Mouse (Mus musculus) neural tube, embryonic 15.5 days (tissue): ENCODE measurements around the gene C9orf72. TPM values are rescaled to one million over a fixed set of nuclear protein-coding genes. Genes with fewer than 3 reads are reported as not detected.

Source experiments
- ATAC-seq: fragments of 200-750 bp; cut with Nextera tagmentation; 2 replicates; pipeline ENCODE4 v1.8.0; 2017; ENCODE audit warnings: mild to moderate bottlenecking, moderate TSS enrichment, moderate library complexity; ENCODE audit not compliant: low FRiP score
- H3K27ac ChIP-seq: fragments of 300-500 bp; sonication (generic); replicated peaks from 2 replicates; pipeline ENCODE4 v1.5.1; 2015; ENCODE audit warnings: mild to moderate bottlenecking, inconsistent platforms
- H3K27me3 ChIP-seq: fragments of 300-500 bp; sonication (generic); replicated peaks from 2 replicates; pipeline ENCODE4 v1.6.1; 2015; ENCODE audit warnings: inconsistent platforms
- H3K36me3 ChIP-seq: fragments of 300-500 bp; sonication (generic); 2 replicates; pipeline ENCODE4 v1.6.1; 2015; ENCODE audit warnings: inconsistent platforms
- H3K4me1 ChIP-seq: fragments of 300-500 bp; sonication (generic); 2 replicates; pipeline ENCODE4 v1.6.1; 2015; ENCODE audit warnings: inconsistent platforms
- H3K4me2 ChIP-seq: fragments of 300-500 bp; sonication (generic); 2 replicates; pipeline ENCODE4 v1.6.1; 2015; ENCODE audit warnings: inconsistent platforms, mild to moderate bottlenecking, moderate library complexity
- H3K4me3 ChIP-seq: fragments of 300-500 bp; sonication (generic); replicated peaks from 2 replicates; pipeline ENCODE4 v1.5.1; 2015; ENCODE audit warnings: mild to moderate bottlenecking, inconsistent platforms
- H3K9ac ChIP-seq: fragments of 300-500 bp; sonication (generic); replicated peaks from 2 replicates; pipeline ENCODE4 v1.6.1; 2015; ENCODE audit warnings: mild to moderate bottlenecking, inconsistent platforms
- H3K9me3 ChIP-seq: fragments of 300-500 bp; sonication (generic); replicated peaks from 2 replicates; pipeline ENCODE4 v1.6.1; 2016; ENCODE audit warnings: inconsistent platforms
- WGBS: fragments of 180-500 bp; shearing (Covaris S2); methylation state at CpG from one replicate; pipeline ENCODE4 v1.1.7; 2015; ENCODE audit warnings: mixed read lengths; 5-methylcytosine and 5-hydroxymethylcytosine counted together
- polyA plus RNA-seq: library from polyadenylated mRNA; unstranded; fragments of >200 nt; fragmentation: Nextera tagmentation; extraction: Ambion mirVana; gene quantifications from 2 replicates; pipeline ENCODE4 v1.2.1, GENCODE M21; 2015

The C9orf72 gene
- polyA plus RNA-seq, 1 experiment from 2014 or later: 44.5 TPM

GRCm38 (mm10) chr4:35173551-35173950 is 52.4 kb downstream of the C9orf72 start:
- Histone ChIP-seq H3K9me3 (no peaks in the 10 kb centered on the region), H3K27ac (no peak overlapping the region), H3K9ac (no peak overlapping the region), H3K4me2 (no peak overlapping the region), H3K27me3 (no peaks in the 10 kb centered on the region), H3K36me3 (no peaks in the 10 kb centered on the region), H3K4me3 (no peak overlapping the region), H3K4me1 (0 out of 2 replicates have a peak, but pooled peaks cover 3% of the 10 kb centered on the region)
- no peak for ATAC-seq
- 86% methylated on average over 1 of the region's 1 CpGs for WGBS

GRCm38 (mm10) chr4:35172471-35172870 is 53.5 kb downstream of the C9orf72 start:
- ATAC-seq: no peak
- H3K36me3 ChIP-seq: no peaks in the 10 kb centered on the region
- no peaks in the 10 kb centered on the region for H3K9me3 ChIP-seq
- no peak overlapping the region for H3K27ac ChIP-seq
- WGBS: 91% methylated on average over 2 of the region's 2 CpGs
- no peak overlapping the region for H3K9ac ChIP-seq
- 0 out of 2 replicates have a peak, but pooled peaks cover 3% of the 10 kb centered on the region for H3K4me1 ChIP-seq
- no peak overlapping the region for H3K4me3 ChIP-seq
- no peak overlapping the region for H3K4me2 ChIP-seq
- H3K27me3 ChIP-seq: no peaks in the 10 kb centered on the region

GRCm38 (mm10) chr4:35169571-35170125 is 56.3 kb downstream of the C9orf72 start:
- ATAC-seq: no peak
- H3K27me3 ChIP-seq: no peaks in the 10 kb centered on the region
- H3K36me3 ChIP-seq: no peaks in the 10 kb centered on the region
- no peak overlapping the region for H3K4me2 ChIP-seq
- H3K9me3 ChIP-seq: no peaks in the 10 kb centered on the region
- no peak overlapping the region for H3K4me3 ChIP-seq
- WGBS: 70% methylated on average over 13 of the region's 13 CpGs
- no peak overlapping the region for H3K9ac ChIP-seq
- H3K4me1 ChIP-seq: 0 out of 2 replicates have a peak, but pooled peaks cover 3% of the 10 kb centered on the region
- H3K27ac ChIP-seq: no peak overlapping the region

GRCm38 (mm10) chr4:35167855-35168254 is 58.1 kb downstream of the C9orf72 start:
- H3K4me2 ChIP-seq: no peak overlapping the region
- no peaks in the 10 kb centered on the region for H3K36me3 ChIP-seq
- no peak overlapping the region for H3K4me3 ChIP-seq
- no peaks in the 10 kb centered on the region for H3K9me3 ChIP-seq
- 70% methylated on average over 5 of the region's 5 CpGs for WGBS
- no peaks in the 10 kb centered on the region for H3K27me3 ChIP-seq
- no peak overlapping the region for H3K27ac ChIP-seq
- H3K4me1 ChIP-seq: 0 out of 2 replicates have a peak, but pooled peaks cover 3% of the 10 kb centered on the region
- ATAC-seq: no peak
- H3K9ac ChIP-seq: no peak overlapping the region

- Histone ChIP-seq H3K4me1 (0 out of 2 replicates have a peak, but pooled peaks cover 3% of the 10 kb centered on the region), H3K9ac (no peak overlapping the region), H3K27ac (no peak overlapping the region), H3K36me3 (no peaks in the 10 kb centered on the region), H3K27me3 (no peaks in the 10 kb centered on the region), H3K4me3 (no peak overlapping the region), H3K9me3 (no peaks in the 10 kb centered on the region), H3K4me2 (no peak overlapping the region)
- ATAC-seq: no peak
- WGBS: 84% methylated on average over 3 of the region's 3 CpGs
These were observed 60.0 kb downstream of the C9orf72 start for GRCm38 (mm10) chr4:35165947-35166346.

- no peak overlapping the region for H3K27ac ChIP-seq
- WGBS: 87% methylated on average over 2 of the region's 2 CpGs
- no peak overlapping the region for H3K4me3 ChIP-seq
- no peak overlapping the region for H3K9ac ChIP-seq
- H3K36me3 ChIP-seq: no peaks in the 10 kb centered on the region
- ATAC-seq: no peak
- no peaks in the 10 kb centered on the region for H3K27me3 ChIP-seq
- H3K9me3 ChIP-seq: no peaks in the 10 kb centered on the region
- H3K4me1 ChIP-seq: 0 out of 2 replicates have a peak, but pooled peaks cover 3% of the 10 kb centered on the region
- no peak overlapping the region for H3K4me2 ChIP-seq
These were observed 60.7 kb downstream of the C9orf72 start for GRCm38 (mm10) chr4:35165275-35165674.

- Histone ChIP-seq H3K9me3 (no peaks in the 10 kb centered on the region), H3K4me1 (peaks cover 18% of the 10 kb centered on the region), H3K36me3 (no peaks in the 10 kb centered on the region), H3K9ac (no peak overlapping the region), H3K27me3 (peaks cover 6% of the 10 kb centered on the region; the same call in 1 of the 2 replicates), H3K4me3 (0 out of 2 replicates have a peak overlapping the region, but pooled peaks have one; percentile 51), H3K27ac (no peak overlapping the region), H3K4me2 (peak overlapping the region; percentile 97)
- WGBS: 72% methylated on average over 11 of the region's 11 CpGs
- no peak for ATAC-seq
These were observed 68.2 kb downstream of the C9orf72 start for GRCm38 (mm10) chr4:35157815-35158214.

GRCm38 (mm10) chr4:35156751-35157611 is 69.0 kb downstream of the C9orf72 start, which contains the start of gene Mob3b:
Gene Mob3b, minus strand, starts transcription at chr4:35157484.
- Histone ChIP-seq H3K27ac (peak within 1 kb of the TSS; percentile 49), H3K4me2 (peak within 1 kb of the TSS; percentile 97), H3K9me3 (no peaks in the 10 kb centered on the region), H3K9ac (peak within 1 kb of the TSS; percentile 54), H3K4me1 (peaks cover 18% of the 10 kb centered on the region), H3K36me3 (no peaks in the 10 kb centered on the region), H3K27me3 (peaks cover 6% of the 10 kb centered on the region; the same call in 1 of the 2 replicates), H3K4me3 (peak within 1 kb of the TSS; percentile 51)
- ATAC-seq: peak; percentile 89
- WGBS: under 1% methylated on average over 50 of the region's 50 CpGs

- Histone ChIP-seq H3K27me3 (peaks cover 6% of the 10 kb centered on the region; the same call in 1 of the 2 replicates), H3K4me1 (peaks cover 18% of the 10 kb centered on the region), H3K9ac (peak overlapping the region; percentile 54), H3K4me3 (peak overlapping the region; percentile 51), H3K9me3 (no peaks in the 10 kb centered on the region), H3K27ac (0 out of 2 replicates have a peak overlapping the region, but pooled peaks have one; percentile 41), H3K4me2 (peak overlapping the region; percentile 97), H3K36me3 (no peaks in the 10 kb centered on the region)
- under 1% methylated on average over 26 of the region's 26 CpGs for WGBS
- ATAC-seq: peak; percentile 55; the same call in 1 of the 2 replicates
These were observed 69.8 kb downstream of the C9orf72 start for GRCm38 (mm10) chr4:35156149-35156611.

GRCm38 (mm10) chr4:35155132-35155922 is 70.6 kb downstream of the C9orf72 start:
- H3K4me2 ChIP-seq: peak overlapping the region; percentile 97
- no peak overlapping the region for H3K27ac ChIP-seq
- H3K4me1 ChIP-seq: peaks cover 18% of the 10 kb centered on the region
- no peaks in the 10 kb centered on the region for H3K9me3 ChIP-seq
- WGBS: 26% methylated on average over 20 of the region's 20 CpGs
- H3K4me3 ChIP-seq: peak overlapping the region; percentile 51
- peaks cover 6% of the 10 kb centered on the region; the same call in 1 of the 2 replicates for H3K27me3 ChIP-seq
- no peak for ATAC-seq
- no peaks in the 10 kb centered on the region for H3K36me3 ChIP-seq
- H3K9ac ChIP-seq: peak overlapping the region; percentile 54; the same call in 1 of the 2 replicates

- peaks cover 6% of the 10 kb centered on the region; the same call in 1 of the 2 replicates for H3K27me3 ChIP-seq
- H3K9me3 ChIP-seq: no peaks in the 10 kb centered on the region
- H3K4me2 ChIP-seq: no peak overlapping the region
- no peak overlapping the region for H3K9ac ChIP-seq
- peaks cover 18% of the 10 kb centered on the region for H3K4me1 ChIP-seq
- H3K4me3 ChIP-seq: no peak overlapping the region
- H3K27ac ChIP-seq: no peak overlapping the region
- 22% methylated on average over 3 of the region's 3 CpGs for WGBS
- no peak for ATAC-seq
- no peaks in the 10 kb centered on the region for H3K36me3 ChIP-seq
These were observed 71.9 kb downstream of the C9orf72 start for GRCm38 (mm10) chr4:35154051-35154450.
